Mouse (Mus musculus) hindbrain, embryonic 13.5 days (tissue): ENCODE results near the gene Gm10770. TPM values are rescaled to one million over a fixed set of nuclear protein-coding genes. Genes with fewer than 3 reads are reported as not detected.

ENCODE experiments used
- polyA plus RNA-seq: library from polyadenylated mRNA; unstranded; fragments of >200 nt; fragmentation: Nextera tagmentation; extraction: Ambion mirVana; gene quantifications from 2 replicates; pipeline ENCODE4 v1.2.1, GENCODE M21; 2015

Gm10770 gene
- polyA plus RNA-seq, 1 experiment from 2014 or later = not detected

Other genes with a start within 250 kb of the Gm10770 start
- gene Zfp120, start 43.0 kb downstream of the Gm10770 start, polyA plus RNA-seq = 11.1 and 11.2 TPM in 2 replicates
- not detected in 2 replicates for gene Gm14139, start 2.1 kb upstream of the Gm10770 start, polyA plus RNA-seq
- gene Zfp937, start 38.4 kb upstream of the Gm10770 start, polyA plus RNA-seq = 12.0 and 12.4 TPM in 2 replicates
- gene Gm21994, start 75.9 kb upstream of the Gm10770 start, polyA plus RNA-seq = 3.2 and 4.3 TPM in 2 replicates
- not detected in 2 replicates for gene Gm14124, start 77.8 kb upstream of the Gm10770 start, polyA plus RNA-seq
- 0.88 and 1.2 TPM in 2 replicates for gene Gm10130, start 144.0 kb upstream of the Gm10770 start, polyA plus RNA-seq
- 14.9 and 15.8 TPM in 2 replicates for gene 3300002I08Rik, start 183.1 kb upstream of the Gm10770 start, polyA plus RNA-seq